Mouse (Mus musculus) right cerebral cortex, postnatal 25 days (tissue): ENCODE measurements around the gene Trappc10.

ENCODE experiments used
- DNase-seq: peaks from one replicate; pipeline ENCODE4 v3.0.0; 2022

The Trappc10 gene

DNA sequence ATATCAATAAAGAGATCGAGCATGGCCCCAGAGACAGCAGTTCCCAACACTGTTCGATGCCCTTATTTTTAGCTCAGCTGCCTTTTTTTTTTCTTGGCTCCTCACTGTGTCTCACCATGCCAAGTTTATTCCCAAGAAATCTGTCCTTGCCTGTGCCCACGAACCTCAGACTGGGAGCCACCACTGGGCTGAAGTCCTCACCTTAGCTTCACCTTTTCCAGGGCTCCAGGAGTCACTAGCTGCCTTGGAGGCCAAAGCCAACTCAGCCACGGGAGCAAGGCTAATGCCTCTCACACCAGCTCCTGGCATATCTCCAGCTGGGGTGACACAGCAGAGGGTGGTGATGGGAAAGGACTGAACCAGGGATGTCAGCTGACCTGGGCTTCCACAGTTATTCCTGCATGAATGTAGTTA, 11.2 kb upstream of the Trappc10 start:
- no peak for DNase-seq

GRCm38 (mm10) chr10:78247206-78247605, 2.8 kb upstream of the Trappc10 start:
- no peak for DNase-seq

DNA sequence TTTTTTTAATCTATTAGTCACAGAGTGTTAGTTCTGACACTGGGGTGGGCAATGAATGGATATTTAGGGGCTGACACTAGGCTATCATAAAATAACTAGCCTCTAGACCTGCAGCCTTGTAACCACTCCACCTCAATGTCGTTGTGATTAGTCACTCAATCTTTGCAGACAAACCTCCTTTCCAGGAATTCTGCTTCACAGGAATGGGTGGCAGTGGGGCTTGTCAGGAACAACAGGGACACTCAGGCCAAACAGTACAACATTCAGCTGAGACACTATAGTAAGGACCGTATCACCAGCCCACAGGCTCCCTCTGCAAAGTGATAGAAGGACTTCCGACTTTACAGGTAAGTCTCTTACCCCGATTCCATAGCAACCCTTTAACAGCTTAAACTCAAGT, 2.3 kb upstream of the Trappc10 start:
- DNase-seq: no peak

DNA sequence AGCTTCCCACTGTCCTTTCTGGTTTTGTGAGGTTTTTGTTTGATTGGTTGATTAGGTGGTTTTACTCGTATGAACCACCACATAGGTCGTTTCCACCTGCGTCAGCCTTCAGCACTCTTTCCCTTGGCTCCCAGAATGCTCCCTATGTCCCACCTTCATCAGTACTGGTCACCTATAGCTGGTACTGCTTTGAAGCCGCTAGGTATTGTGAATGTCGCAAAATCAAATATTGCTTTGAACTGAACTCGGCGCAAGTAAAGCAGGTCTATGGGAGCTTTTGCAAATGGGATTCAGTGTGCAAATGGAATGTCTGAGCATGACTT, 745 bp upstream of the Trappc10 start:
- no peak for DNase-seq

DNA sequence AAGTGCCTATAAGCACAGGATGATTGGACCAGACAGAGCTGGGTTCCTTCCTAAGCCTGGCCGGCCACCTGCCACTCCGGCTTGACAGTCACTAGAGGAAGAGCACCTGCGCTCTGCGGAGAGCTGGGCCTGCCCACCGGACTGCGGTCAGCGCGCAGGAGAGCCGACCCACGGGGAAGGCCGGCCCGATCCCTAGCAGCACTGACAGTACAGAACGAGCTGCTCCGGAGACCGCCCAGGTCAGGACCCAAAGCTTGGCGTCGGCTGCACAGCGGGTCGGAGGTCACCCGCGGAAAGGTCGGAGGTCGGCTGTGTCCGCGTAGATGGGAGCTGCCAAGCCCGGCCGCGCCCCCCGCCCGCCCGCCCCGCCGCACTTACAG, 393 bp downstream of the Trappc10 start:
- peak; percentile 57 for DNase-seq

- DNase-seq: no peak
Measured at GRCm38 (mm10) chr10:78238926-78239325, 5.5 kb downstream of the Trappc10 start.

DNA sequence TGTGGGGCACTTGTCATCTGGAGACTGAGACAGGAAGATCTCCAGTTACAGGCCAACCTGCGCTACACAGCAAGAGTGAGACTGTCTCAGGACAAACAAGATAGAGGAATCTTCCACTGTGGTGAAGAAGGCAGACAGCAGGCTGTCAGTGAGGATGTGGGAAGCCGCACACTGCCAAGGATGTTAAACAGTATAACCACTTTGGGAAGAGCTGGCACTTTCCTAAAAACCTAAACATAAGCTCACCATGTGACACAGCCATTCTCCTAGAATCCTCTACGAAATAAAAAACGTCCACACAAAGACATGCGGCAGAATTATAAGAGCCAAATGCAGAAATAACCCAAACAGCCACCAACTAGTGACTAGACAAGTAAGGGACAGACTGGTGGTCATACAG, 6.1 kb downstream of the Trappc10 start:
- no peak for DNase-seq

- no peak for DNase-seq
Measured at GRCm38 (mm10) chr10:78237809-78238208, 6.6 kb downstream of the Trappc10 start.

GRCm38 (mm10) chr10:78236885-78237629, 7.4 kb downstream of the Trappc10 start:
- no peak for DNase-seq

GRCm38 (mm10) chr10:78233756-78234155, 10.7 kb downstream of the Trappc10 start:
- DNase-seq: no peak

- no peak for DNase-seq
Measured at GRCm38 (mm10) chr10:78233161-78233560, 11.3 kb downstream of the Trappc10 start.

- DNase-seq: peak; percentile 11
Measured at GRCm38 (mm10) chr10:78232301-78232980, 12.0 kb downstream of the Trappc10 start.

GRCm38 (mm10) chr10:78228560-78228928, 15.9 kb downstream of the Trappc10 start:
- DNase-seq: no peak

DNA sequence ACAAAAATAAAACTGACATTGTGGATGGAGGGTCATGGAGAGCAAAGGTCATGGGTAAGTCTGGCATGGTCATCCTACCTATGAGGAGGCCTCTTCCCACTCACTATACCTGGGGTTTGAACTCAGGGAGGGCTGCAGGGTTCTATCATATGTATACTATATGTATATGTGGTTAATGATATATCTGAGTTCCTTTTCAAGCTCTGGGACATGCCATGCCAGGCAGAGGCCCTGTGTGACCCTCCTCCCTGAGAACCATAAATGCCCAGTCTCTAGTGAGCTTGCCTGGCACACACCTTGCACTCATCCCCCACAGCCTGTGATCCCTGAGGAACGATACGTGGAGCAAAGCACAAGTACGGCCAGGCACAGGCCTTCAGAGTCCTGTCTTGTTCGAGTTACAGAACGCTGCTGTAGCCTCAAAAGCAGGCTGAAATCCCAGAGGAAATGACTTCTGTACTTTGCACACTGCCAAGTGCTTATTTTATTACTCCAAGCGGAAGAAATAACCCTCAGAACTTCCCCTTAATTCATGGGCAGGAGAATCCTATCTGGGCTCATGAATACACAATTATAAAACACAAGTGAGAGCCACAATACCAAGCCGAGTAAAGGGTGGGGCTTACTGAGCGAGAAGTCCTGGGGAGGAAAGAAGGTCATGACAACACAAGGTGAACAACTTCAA, 16.4 kb downstream of the Trappc10 start:
- no peak for DNase-seq

DNA sequence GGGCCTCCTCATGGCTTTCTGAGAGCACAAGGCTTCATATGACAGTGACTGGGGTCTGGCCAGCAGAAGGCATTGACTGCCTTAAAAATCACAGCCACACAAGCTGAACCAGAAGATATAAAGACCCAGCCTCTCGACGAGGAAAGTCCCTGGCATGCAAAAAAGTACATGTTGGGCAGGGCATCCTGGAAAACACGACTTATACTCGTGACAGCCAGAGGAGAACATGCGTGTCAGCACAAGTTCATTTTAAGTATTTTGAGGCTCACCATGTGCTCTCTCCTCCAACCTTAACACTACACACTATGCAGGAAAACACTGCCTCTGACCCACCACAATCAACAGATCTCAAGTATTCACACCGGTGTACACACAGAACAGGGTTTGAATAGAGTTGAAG, 20.3 kb downstream of the Trappc10 start:
- no peak for DNase-seq

DNA sequence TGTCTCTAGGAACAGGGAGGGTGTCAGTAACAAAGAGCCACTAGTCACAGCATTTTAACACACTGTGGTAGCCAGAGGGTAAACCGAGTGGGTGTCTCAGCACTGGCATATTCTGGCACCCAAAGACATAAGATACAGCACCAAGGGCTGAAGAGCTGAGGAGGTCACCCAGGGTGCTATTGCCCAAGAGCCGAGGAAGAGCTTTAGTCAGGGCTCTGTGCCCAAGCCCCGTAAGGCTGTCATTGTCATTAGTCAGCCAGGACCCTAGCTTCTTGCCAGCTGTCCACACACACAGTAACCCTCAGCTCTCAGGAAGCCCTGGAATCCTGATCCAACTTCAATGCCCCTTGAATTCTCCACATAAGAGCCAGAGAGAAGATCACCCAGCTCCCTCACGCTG, 21.5 kb downstream of the Trappc10 start:
- no peak for DNase-seq

- no peak for DNase-seq
Measured at GRCm38 (mm10) chr10:78221315-78221714, 23.1 kb downstream of the Trappc10 start.

- no peak for DNase-seq
Measured at GRCm38 (mm10) chr10:78219528-78219927, 24.9 kb downstream of the Trappc10 start.

- DNase-seq: no peak
Measured at GRCm38 (mm10) chr10:78218576-78218975, 25.9 kb downstream of the Trappc10 start.

DNA sequence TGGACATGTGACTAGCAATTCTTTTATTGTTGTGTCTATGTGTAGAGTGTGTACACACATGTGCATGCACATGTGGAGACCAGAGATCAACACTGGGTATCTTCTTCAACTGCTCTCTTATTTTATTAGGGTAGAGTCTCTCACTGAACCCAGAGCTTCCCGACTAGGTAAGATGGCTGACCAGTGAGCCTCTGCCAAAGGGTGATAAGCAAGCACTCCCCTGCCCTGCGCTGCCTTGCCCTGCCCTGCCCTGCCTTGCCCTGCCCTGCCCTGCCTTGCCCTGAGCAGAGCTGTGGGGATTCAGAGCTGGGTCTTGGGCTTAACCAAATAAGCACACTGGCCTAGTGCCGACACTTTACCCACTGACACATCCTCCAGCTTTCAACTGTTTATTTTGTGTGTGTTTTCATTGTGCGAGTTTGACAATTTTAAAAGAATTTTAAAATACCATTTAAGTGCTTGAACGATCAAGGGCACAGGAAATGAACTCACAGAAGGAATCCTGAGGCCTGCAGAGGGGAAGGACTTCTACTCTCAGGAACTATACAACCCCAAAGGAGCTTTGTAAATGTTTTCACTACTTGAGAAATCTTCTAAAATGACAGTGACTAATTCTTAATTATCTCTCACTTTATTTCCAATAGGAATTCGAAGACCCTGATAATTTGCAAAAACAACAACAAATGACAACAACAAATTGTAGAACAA, 27.9 kb downstream of the Trappc10 start:
- DNase-seq: no peak

- DNase-seq: peak; percentile 34
Measured at GRCm38 (mm10) chr10:78214371-78214770, 30.1 kb downstream of the Trappc10 start.

- no peak for DNase-seq
Measured at GRCm38 (mm10) chr10:78211311-78211710, 33.1 kb downstream of the Trappc10 start.

- no peak for DNase-seq
Measured at GRCm38 (mm10) chr10:78201182-78201581, 43.3 kb downstream of the Trappc10 start.

GRCm38 (mm10) chr10:78192933-78193332, 51.5 kb downstream of the Trappc10 start:
- DNase-seq: no peak
